19 mouse cellular contexts compared by ENCODE assay signal in the genomic region with DNA sequence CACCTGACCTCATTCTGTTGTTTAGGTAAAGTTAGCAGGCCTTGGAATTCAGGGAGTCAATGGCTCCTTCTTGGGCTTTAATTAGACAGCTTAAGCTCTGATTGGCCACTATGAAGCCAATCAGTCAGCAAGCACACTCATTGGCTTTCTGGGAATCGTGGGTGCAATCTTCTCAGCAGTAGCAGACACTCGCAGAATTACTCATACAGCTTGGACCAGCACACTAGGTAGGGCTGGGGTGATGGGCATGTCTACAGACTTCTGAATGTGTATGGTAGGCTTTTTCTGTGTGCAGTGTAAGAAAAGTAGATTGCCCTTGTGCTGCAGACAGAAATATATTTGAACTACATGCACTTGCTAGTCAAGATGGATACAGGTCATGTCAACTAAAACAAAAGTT.
DNase-seq lines count a peak whose midpoint lies in the region; TF ChIP-seq lines count a peak whose summit lies in the region.
"Had no signal": no experiment of that assay in that cellular context is flagged by ENCODE, and none has a peak within 500 bp of the region (broad histone marks: within the 10 kb centered on the region; RNA-seq: fewer than 3 reads in every experiment).

No protein-coding gene starts in this region.

- no peak overlapping the region for H3K27ac ChIP-seq in CH12.LX (ENCODE audit: insufficient read depth, low read depth)

- no peak for TF ChIP-seq POLR2A in CH12.LX (IDR thresholded peaks at IDR 0.05; ENCODE audit: low read depth, low read length)

- no peaks in the 10 kb centered on the region for H3K27me3 ChIP-seq in CH12.LX (replicated peaks)

- H3K9me3 ChIP-seq in CH12.LX (replicated peaks; ENCODE audit: low read length) = no peaks in the 10 kb centered on the region
- H3K9me3 ChIP-seq: G1E had no signal

- no peak overlapping the region for H3K4me3 ChIP-seq in CH12.LX (replicated peaks in 1 of 3; ENCODE audit: low read depth in 2 of 3, low read length in 2 of 3, poor library complexity in 1 of 3)

- TF ChIP-seq RAD21 in CH12.LX (IDR thresholded peaks at IDR 0.05; ENCODE audit: low read depth, low read length) = no peak

- peak; percentile 19 for DNase-seq in retina, postnatal 1 day
- DNase-seq in retina, embryonic 14.5 days (ENCODE audit: low spot score) = no peak
- peak; percentile 35 for DNase-seq in CH12.LX (ENCODE audit: extremely low read depth)
- DNase-seq in brain, adult 2 months (ENCODE audit: low read depth, low spot score) = peak; percentile 18
- no peak for DNase-seq in layer of hippocampus, adult 9-10 months (ENCODE audit: low spot score)
- DNase-seq in B cell, adult 2 months = no peak
- DNase-seq: adrenal gland, adult 2 months; adrenal gland, adult 8-10 months; adrenal gland, postnatal 10 days; adrenal gland, postnatal 14 days; adrenal gland, postnatal 25 days; adrenal gland, postnatal 36 days; cerebellum, adult 11 months; cerebellum, adult 11-12 months; cerebellum, adult 18-20 months; cerebellum, adult 2 months; cerebellum, adult 8-10 months; cerebellum, adult 9-10 months had no signal

- no peaks in the 10 kb centered on the region for H3K79me2 ChIP-seq in CH12.LX (replicated peaks; ENCODE audit: control insufficient read depth, extremely low read depth, insufficient read depth, poor library complexity, severe bottlenecking)

- H3K4me1 ChIP-seq in CH12.LX (ENCODE audit: control insufficient read depth in 1 of 2, insufficient read depth in 2 of 2) = peaks cover 6 to 54% of the 10 kb centered on the region in 2 experiments; a peak in 3 of 4 replicates

- TF ChIP-seq CTCF in CH12.LX (conservative IDR thresholded peaks at IDR 0.05 in 1 of 2, IDR thresholded peaks at IDR 0.05 in 1 of 2; ENCODE audit: low read depth in 2 of 2, low read length in 2 of 2) = no peak

- in situ Hi-C loops in CH12.LX (cut with MboI; ENCODE audit: low pct_ligation_motif_present, low pct_unique_long_range_greater_than_20kb, low sequenced_read_pairs) = no loop called here

- H3K36me3 ChIP-seq in CH12.LX (replicated peaks in 1 of 2; ENCODE audit: control insufficient read depth in 1 of 2, insufficient read depth in 1 of 2, low read length in 1 of 2) = no peaks in the 10 kb centered on the region
- H3K36me3 ChIP-seq: G1E had no signal

- no peak for TF ChIP-seq EP300 in CH12.LX (IDR thresholded peaks at IDR 0.05; ENCODE audit: low read length)

- no peak overlapping the region for H3K9ac ChIP-seq in CH12.LX (ENCODE audit: insufficient read depth, low read depth)

- H3K4me2 ChIP-seq in CH12.LX (ENCODE audit: insufficient read depth, low read depth, poor library complexity, severe bottlenecking) = no peak overlapping the region

- dilution Hi-C loops in CH12.LX (cut with MboI; ENCODE audit: extremely low pct_ligation_motif_present, extremely low pct_unique_long_range_greater_than_20kb, low sequenced_read_pairs) = no loop called here

TF ChIP-seq in CH12.LX, 34 proteins besides CTCF, POLR2A, EP300 and RAD21:
- TF ChIP-seq GABPA (IDR thresholded peaks at IDR 0.05; ENCODE audit: insufficient replicate concordance, low read depth, low read length) = no peak
- no peak for TF ChIP-seq USF1 (IDR thresholded peaks at IDR 0.05; ENCODE audit: low read depth, low read length)
- TF ChIP-seq NELFE (IDR thresholded peaks at IDR 0.05; ENCODE audit: low read depth, low read length) = no peak
- TF ChIP-seq NRF1 (IDR thresholded peaks at IDR 0.05; ENCODE audit: low read depth, low read length) = no peak
- TF ChIP-seq CHD1 (IDR thresholded peaks at IDR 0.05; ENCODE audit: low read depth, low read length) = no peak
- peak; percentile 23 for TF ChIP-seq JUN (IDR thresholded peaks at IDR 0.05; ENCODE audit: insufficient read depth, low read depth, low read length)
- TF ChIP-seq MAFK (IDR thresholded peaks at IDR 0.05; ENCODE audit: insufficient replicate concordance, low read length) = no peak
- peak; percentile 54; the same call in 1 of the 2 replicates for TF ChIP-seq IRF4 (IDR thresholded peaks at IDR 0.05; ENCODE audit: low read depth, low read length)
- no peak for TF ChIP-seq USF2 (conservative IDR thresholded peaks at IDR 0.05; ENCODE audit: low read depth, low read length)
- TF ChIP-seq PAX5 (IDR thresholded peaks at IDR 0.05; ENCODE audit: low read length) = no peak
- no peak for TF ChIP-seq TBP (conservative IDR thresholded peaks at IDR 0.05; ENCODE audit: low read depth, low read length)
- no peak for TF ChIP-seq KAT2A (IDR thresholded peaks at IDR 0.05; ENCODE audit: insufficient replicate concordance, low read length)
- no peak for TF ChIP-seq TCF12 (IDR thresholded peaks at IDR 0.05; ENCODE audit: low read depth, low read length)
- no peak for TF ChIP-seq MYC (IDR thresholded peaks at IDR 0.05; ENCODE audit: low read depth, low read length)
- peak; percentile 78 for TF ChIP-seq JUND (conservative IDR thresholded peaks at IDR 0.05; ENCODE audit: low read depth, low read length)
- TF ChIP-seq ZMIZ1 (IDR thresholded peaks at IDR 0.05; ENCODE audit: low read depth, low read length) = no peak
- no peak for TF ChIP-seq SIN3A (IDR thresholded peaks at IDR 0.05; ENCODE audit: low read length)
- no peak for TF ChIP-seq ELF1 (IDR thresholded peaks at IDR 0.05; ENCODE audit: low read depth, low read length)

Comparison
In these comparisons a context has a peak if more than half of its experiments do, and no peak if none do; other contexts are left out.
1. DNase-seq: peak in retina, postnatal 1 day (single experiment), CH12.LX (single experiment) and brain, adult 2 months (single experiment); none in retina, embryonic 14.5 days (single experiment), layer of hippocampus, adult 9-10 months (single experiment) and B cell, adult 2 months (0 of 2).